Mouse (Mus musculus) kidney, embryonic 14.5 days (tissue): ENCODE data around the gene Lpp. TPM values are rescaled to one million over a fixed set of nuclear protein-coding genes. Genes with fewer than 3 reads are reported as not detected.

Source experiments
- ATAC-seq: fragments of 200-750 bp; cut with Nextera tagmentation; 2 replicates; pipeline ENCODE4 v1.8.0; 2017; ENCODE audit warnings: moderate number of reproducible peaks, mild to moderate bottlenecking, moderate TSS enrichment, moderate library complexity; ENCODE audit not compliant: low FRiP score, low TSS enrichment
- H3K27ac ChIP-seq: fragments of 300-500 bp; sonication (generic); 2 replicates; pipeline ENCODE4 v1.5.1; 2014; ENCODE audit warnings: low read depth, mild to moderate bottlenecking, low read length, moderate library complexity, mixed read lengths
- H3K27me3 ChIP-seq: fragments of 300-500 bp; sonication (generic); 2 replicates; pipeline ENCODE4 v1.6.1; 2014; ENCODE audit warnings: mild to moderate bottlenecking, low read length; ENCODE audit not compliant: control insufficient read depth, insufficient read depth
- H3K36me3 ChIP-seq: fragments of 300-500 bp; sonication (generic); 2 replicates; pipeline ENCODE4 v1.6.1; 2014; ENCODE audit warnings: low read length, mixed read lengths; ENCODE audit not compliant: control insufficient read depth, insufficient read depth
- H3K4me1 ChIP-seq: fragments of 300-500 bp; sonication (generic); 2 replicates; pipeline ENCODE4 v1.6.1; 2014; ENCODE audit warnings: low read length, mixed read lengths; ENCODE audit not compliant: control insufficient read depth, insufficient read depth
- H3K4me2 ChIP-seq: fragments of 300-500 bp; sonication (generic); replicated peaks from 2 replicates; pipeline ENCODE4 v1.6.1; 2014; ENCODE audit warnings: low read depth, mild to moderate bottlenecking, low read length
- H3K4me3 ChIP-seq: fragments of 300-500 bp; sonication (generic); 2 replicates; pipeline ENCODE4 v1.5.1; 2014; ENCODE audit warnings: mild to moderate bottlenecking, low read length
- H3K9ac ChIP-seq: fragments of 300-500 bp; sonication (generic); 2 replicates; pipeline ENCODE4 v1.6.1; 2014; ENCODE audit warnings: low read depth, mild to moderate bottlenecking, low read length, moderate library complexity
- H3K9me3 ChIP-seq: fragments of 300-500 bp; sonication (generic); 2 replicates; pipeline ENCODE4 v1.6.1; 2016; ENCODE audit warnings: low read length; ENCODE audit not compliant: control insufficient read depth
- WGBS: fragments of 180-500 bp; shearing (Covaris S2); extraction: QIAGEN DNeasy Blood & Tissue Kit; methylation state at CpG from one replicate; pipeline ENCODE4 v1.1.7; 2014; 5-methylcytosine and 5-hydroxymethylcytosine counted together
- polyA plus RNA-seq: library from polyadenylated mRNA; unstranded; fragments of >200 nt; fragmentation: Nextera tagmentation; extraction: Ambion mirVana; gene quantifications from 2 replicates; pipeline ENCODE4 v1.2.1, GENCODE M21; 2014

Lpp gene
- polyA plus RNA-seq, 1 experiment from 2014 or later, result 49.2 TPM

DNA sequence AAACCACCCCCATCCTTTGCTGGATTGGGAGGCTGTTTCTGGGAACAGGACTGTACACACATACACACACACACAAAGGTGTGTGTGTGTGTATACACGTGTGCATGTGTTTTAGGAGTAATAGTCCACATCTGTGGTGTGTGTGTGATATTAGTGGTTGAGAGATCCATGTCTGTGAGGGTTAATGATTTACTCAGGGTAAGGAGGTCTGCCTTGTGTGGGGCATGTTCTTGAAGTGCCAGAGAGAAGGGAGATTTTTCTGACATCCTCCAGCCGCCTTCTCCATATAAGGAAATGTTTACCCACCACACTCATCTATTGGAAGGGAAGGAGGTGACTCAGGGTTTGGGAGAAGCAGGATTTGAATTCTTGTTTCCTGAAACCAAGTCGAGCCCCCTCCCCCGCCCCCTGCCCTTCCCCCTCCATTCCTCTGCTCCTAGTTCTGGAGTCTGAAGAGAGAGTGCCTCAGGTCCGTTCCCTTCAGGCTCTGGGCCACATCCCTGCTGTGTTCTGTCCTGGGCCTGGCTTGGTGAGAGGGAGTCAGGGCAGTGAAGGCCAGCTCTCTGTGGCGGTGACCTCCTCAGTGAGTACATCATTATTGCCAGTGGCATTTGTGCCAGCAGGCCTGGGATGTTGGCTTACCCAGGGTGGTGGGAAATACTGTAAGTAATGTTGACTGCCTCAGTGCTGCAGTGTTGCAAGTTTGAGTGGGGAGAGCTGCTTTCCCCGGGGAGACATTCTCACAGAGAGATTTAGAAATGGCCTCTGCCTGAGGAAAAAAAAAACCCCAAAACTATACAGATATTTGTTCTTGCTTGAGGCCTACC lies 54.6 kb downstream of the Lpp start:
- H3K9me3 ChIP-seq, result no peaks in the 10 kb centered on the region
- peak overlapping the region; percentile 55; the same call in 1 of the 2 replicates for H3K27ac ChIP-seq
- ATAC-seq, result peak; percentile 65
- peak overlapping the region; percentile 8; the same call in 1 of the 2 replicates for H3K4me2 ChIP-seq
- no peak overlapping the region for H3K4me3 ChIP-seq
- WGBS, result 43% methylated on average over 7 of the region's 7 CpGs
- no peaks in the 10 kb centered on the region for H3K36me3 ChIP-seq
- H3K9ac ChIP-seq, result no peak overlapping the region
- H3K27me3 ChIP-seq, result no peaks in the 10 kb centered on the region
- H3K4me1 ChIP-seq, result peaks cover 51% of the 10 kb centered on the region

DNA sequence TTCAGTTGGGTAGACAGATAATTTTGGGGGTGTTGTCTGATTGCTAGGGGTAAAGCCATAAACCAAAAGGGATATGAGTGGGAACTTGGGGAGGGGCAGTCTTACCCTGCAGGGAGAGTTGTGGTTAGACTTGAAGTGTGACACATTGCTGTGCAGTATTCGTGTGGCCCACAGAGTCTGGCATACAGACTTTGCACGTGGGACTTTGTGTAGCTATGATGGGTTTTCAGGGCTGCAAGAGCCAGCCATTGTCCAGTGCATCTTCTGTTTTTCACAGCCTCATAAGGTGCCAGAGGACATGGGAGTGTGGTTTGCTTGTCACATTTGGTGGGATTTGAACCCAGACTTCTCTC lies 55.2 kb downstream of the Lpp start:
- Histone ChIP-seq H3K9ac (no peak overlapping the region), H3K27me3 (no peaks in the 10 kb centered on the region), H3K9me3 (no peaks in the 10 kb centered on the region), H3K27ac (peak overlapping the region; percentile 55; the same call in 1 of the 2 replicates), H3K4me3 (no peak overlapping the region), H3K4me2 (no peak overlapping the region), H3K4me1 (peaks cover 45% of the 10 kb centered on the region), H3K36me3 (no peaks in the 10 kb centered on the region)
- WGBS, result 61% methylated on average over 2 of the region's 2 CpGs
- no peak for ATAC-seq

DNA sequence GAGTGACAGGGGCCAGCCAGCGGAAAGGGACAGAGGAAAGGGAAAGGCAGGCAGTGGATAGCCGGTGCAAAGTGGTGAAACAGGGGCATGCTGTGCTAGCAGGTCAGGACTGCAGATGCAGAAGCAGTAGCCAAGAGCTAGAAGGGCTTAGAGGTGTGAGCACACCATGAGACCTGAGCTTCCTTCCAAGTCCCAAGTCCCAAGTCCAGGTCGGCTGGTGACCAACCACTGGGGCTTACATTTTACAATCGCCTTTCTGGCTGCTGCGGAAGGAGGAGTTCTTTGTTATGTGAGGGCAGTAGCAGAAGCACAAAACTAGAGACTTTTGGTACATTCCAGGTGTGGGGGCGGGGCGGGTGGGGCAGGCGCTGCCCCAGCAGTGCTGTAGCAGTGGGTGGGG lies 56.5 kb downstream of the Lpp start:
- no peaks in the 10 kb centered on the region for H3K27me3 ChIP-seq
- H3K27ac ChIP-seq, result peak overlapping the region; percentile 3; the same call in 1 of the 2 replicates
- ATAC-seq, result no peak
- no peaks in the 10 kb centered on the region for H3K36me3 ChIP-seq
- WGBS, result 12% methylated on average over 8 of the region's 8 CpGs
- H3K4me2 ChIP-seq, result 0 out of 2 replicates have a peak overlapping the region, but pooled peaks have one; percentile 2
- H3K9ac ChIP-seq, result peak overlapping the region; percentile 4; the same call in 1 of the 2 replicates
- H3K4me1 ChIP-seq, result peaks cover 38% of the 10 kb centered on the region
- H3K4me3 ChIP-seq, result no peak overlapping the region
- H3K9me3 ChIP-seq, result no peaks in the 10 kb centered on the region

DNA sequence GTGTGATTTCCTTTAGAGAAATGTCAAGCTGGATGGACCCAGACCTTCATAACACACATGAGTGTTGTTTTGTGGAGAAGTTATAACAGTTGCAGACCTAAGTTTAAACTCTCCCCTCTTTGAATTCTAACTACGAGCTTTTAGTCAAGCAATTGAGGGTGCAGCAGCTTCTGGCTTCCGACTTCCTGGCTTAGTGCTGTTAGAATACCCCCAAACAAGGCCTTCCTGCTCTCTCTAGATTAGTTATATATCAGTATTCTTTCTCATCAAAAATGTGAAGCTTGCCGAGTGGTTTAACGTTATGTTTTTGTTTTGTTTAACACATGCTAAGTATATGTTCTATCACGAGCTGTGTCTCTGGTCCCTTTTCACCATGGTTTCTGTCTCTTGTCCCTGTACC lies 56.9 kb downstream of the Lpp start:
- Histone ChIP-seq H3K9me3 (no peaks in the 10 kb centered on the region), H3K4me3 (no peak overlapping the region), H3K9ac (peak overlapping the region; percentile 4; the same call in 1 of the 2 replicates), H3K4me1 (peaks cover 40% of the 10 kb centered on the region), H3K4me2 (no peak overlapping the region), H3K27ac (peak overlapping the region; percentile 3; the same call in 1 of the 2 replicates), H3K36me3 (no peaks in the 10 kb centered on the region), H3K27me3 (no peaks in the 10 kb centered on the region)
- 46% methylated on average over 5 of the region's 5 CpGs for WGBS
- ATAC-seq, result no peak

DNA sequence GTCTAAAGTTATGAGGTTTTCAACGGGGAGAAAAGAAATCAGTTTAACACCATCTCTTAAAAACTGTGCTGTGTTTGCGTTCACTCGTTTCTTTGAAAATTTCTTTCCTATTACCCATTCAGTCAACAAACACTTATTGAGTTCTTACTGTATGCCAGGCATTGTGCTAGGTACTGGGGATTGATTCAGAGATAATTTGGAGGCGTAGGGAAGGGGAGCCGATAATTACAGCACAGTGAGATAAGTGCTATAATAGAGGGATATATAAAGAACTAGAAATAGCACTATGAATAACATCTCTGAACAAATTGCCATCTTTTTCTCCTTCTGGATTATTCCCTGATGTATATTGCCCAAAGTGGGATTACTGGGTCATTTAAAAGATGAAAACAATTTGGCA lies 57.8 kb downstream of the Lpp start:
- peaks cover 48% of the 10 kb centered on the region for H3K4me1 ChIP-seq
- 91% methylated on average over 5 of the region's 5 CpGs for WGBS
- no peak overlapping the region for H3K9ac ChIP-seq

DNA sequence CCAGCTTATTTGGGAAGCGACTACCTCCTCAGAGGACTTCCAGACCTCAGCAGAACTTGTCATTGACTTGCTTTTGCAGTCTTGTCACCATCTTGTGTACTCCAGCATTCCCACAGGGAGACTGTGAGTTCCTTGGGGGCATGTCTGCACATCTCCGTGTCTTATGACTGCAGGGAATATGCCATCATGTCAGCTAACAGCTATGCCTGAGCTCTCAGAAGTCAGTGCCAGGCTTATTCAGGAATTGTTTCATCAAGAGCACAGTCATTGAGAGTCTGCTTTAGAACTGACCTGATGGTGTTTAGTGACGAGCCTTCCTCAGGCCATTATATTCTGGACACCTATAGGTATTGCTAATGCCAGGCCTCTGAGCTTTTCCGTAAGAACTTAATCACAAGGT lies 60.2 kb downstream of the Lpp start:
- Histone ChIP-seq H3K36me3 (peaks cover 11% of the 10 kb centered on the region), H3K27me3 (no peaks in the 10 kb centered on the region), H3K4me2 (no peak overlapping the region), H3K9me3 (no peaks in the 10 kb centered on the region), H3K9ac (no peak overlapping the region), H3K4me1 (peaks cover 37% of the 10 kb centered on the region), H3K27ac (no peak overlapping the region), H3K4me3 (no peak overlapping the region)
- WGBS, result 93% methylated on average over 4 of the region's 4 CpGs
- no peak for ATAC-seq

More for the DNA sequence above, 57.8 kb downstream of the Lpp start:
- H3K27me3 ChIP-seq, result no peaks in the 10 kb centered on the region
- ATAC-seq, result no peak
- H3K36me3 ChIP-seq, result no peaks in the 10 kb centered on the region
- H3K9me3 ChIP-seq, result no peaks in the 10 kb centered on the region
- no peak overlapping the region for H3K4me2 ChIP-seq
- no peak overlapping the region for H3K4me3 ChIP-seq
- H3K27ac ChIP-seq, result no peak overlapping the region

DNA sequence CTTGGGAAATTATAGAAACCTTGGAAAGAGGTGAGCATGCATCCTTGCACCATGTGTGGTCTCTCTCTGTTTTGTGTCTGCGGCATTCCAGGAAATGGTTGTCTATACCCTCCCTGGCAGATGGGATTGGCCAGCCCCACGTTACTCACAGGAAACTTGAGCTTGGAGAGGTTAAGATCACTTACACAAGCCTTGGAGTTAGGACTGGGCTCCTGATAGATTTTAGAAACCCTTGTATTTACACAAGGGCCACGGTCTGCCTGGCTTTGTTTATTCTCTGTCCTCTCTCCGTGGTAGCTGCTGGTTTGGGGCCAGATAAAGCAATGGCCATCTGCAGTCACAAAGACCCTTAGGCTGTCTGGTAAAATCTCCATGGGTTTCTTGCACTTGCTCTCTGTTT lies 61.2 kb downstream of the Lpp start:
- H3K9me3 ChIP-seq, result no peaks in the 10 kb centered on the region
- peak; percentile 77 for ATAC-seq
- H3K9ac ChIP-seq, result no peak overlapping the region
- no peak overlapping the region for H3K4me2 ChIP-seq
- no peaks in the 10 kb centered on the region for H3K27me3 ChIP-seq
- peaks cover 13% of the 10 kb centered on the region for H3K36me3 ChIP-seq
- H3K4me3 ChIP-seq, result no peak overlapping the region
- peaks cover 29% of the 10 kb centered on the region for H3K4me1 ChIP-seq
- peak overlapping the region; percentile 69 for H3K27ac ChIP-seq
- 6% methylated on average over 4 of the region's 4 CpGs for WGBS

DNA sequence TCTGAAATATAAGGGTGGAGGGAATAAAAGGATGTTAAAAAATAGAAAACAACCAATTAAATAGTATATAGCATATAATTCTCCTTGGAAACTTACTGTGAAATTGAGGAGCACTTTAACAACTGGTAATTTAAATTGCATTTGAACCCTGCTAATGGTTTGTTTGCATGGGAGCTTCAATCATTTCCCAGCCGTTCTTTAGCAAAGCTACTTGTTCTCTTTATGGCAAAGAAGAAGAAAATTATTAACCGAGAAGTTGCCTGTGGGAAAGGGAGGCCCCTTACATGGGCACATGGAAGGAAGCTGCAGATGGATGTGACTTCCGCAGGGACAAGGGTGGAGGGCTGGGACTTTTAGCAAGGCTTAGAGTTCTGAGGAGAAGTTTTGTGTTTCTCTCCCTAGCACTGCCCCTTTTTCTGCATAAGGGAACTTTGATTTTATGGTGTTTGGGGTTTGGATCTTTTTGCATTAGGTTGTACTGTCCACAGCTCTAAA lies 62.1 kb downstream of the Lpp start:
- Histone ChIP-seq H3K27ac (peak overlapping the region; percentile 69; the same call in 1 of the 2 replicates), H3K27me3 (no peaks in the 10 kb centered on the region), H3K4me1 (peaks cover 20% of the 10 kb centered on the region), H3K4me3 (no peak overlapping the region), H3K9me3 (no peaks in the 10 kb centered on the region), H3K9ac (no peak overlapping the region), H3K36me3 (peaks cover 13% of the 10 kb centered on the region), H3K4me2 (no peak overlapping the region)
- WGBS, result 30% methylated on average over 3 of the region's 3 CpGs
- peak; percentile 28; the same call in 1 of the 2 replicates for ATAC-seq

DNA sequence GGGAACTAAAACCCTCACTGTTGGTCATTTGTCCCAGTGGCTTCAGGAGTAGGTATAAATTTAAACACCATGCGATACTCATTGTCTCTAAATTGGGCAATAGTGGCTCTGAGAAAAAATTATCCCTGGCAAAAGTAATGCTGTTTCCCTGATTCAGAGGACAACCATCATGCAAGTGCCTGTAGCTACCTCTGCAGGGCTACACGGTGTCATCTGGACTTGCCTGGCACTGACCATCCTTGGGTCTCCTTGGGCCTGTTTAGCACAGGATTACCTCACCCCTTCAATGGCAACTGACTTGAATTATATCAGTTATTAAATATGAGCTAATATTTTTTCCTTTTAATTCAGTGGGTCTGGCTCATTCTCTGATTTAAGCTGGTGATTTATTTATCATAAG lies 70.5 kb downstream of the Lpp start:
- ATAC-seq, result no peak
- Histone ChIP-seq H3K9me3 (no peaks in the 10 kb centered on the region), H3K4me3 (no peak overlapping the region), H3K4me2 (no peak overlapping the region), H3K4me1 (no peaks in the 10 kb centered on the region), H3K36me3 (no peaks in the 10 kb centered on the region), H3K27me3 (no peaks in the 10 kb centered on the region), H3K27ac (no peak overlapping the region), H3K9ac (no peak overlapping the region)
- 88% methylated on average over 2 of the region's 2 CpGs for WGBS
